Mouse (Mus musculus) lung, postnatal 0 days (tissue): Measurements from ENCODE around the gene Tmem258.
A peak's percentile ranks its signal among the peaks of the same experiment; 100 is the strongest.

Experiments
- CTCF ChIP-seq: IDR thresholded peaks from 2 replicates; pipeline ENCODE4 v1.5.1; 2016; ENCODE audit warnings: antibody characterized with exemption, mild to moderate bottlenecking
- EP300 ChIP-seq: IDR thresholded peaks from 2 replicates; pipeline ENCODE4 v1.6.1; 2016; ENCODE audit warnings: antibody characterized with exemption, mild to moderate bottlenecking, control low read depth

DNA sequence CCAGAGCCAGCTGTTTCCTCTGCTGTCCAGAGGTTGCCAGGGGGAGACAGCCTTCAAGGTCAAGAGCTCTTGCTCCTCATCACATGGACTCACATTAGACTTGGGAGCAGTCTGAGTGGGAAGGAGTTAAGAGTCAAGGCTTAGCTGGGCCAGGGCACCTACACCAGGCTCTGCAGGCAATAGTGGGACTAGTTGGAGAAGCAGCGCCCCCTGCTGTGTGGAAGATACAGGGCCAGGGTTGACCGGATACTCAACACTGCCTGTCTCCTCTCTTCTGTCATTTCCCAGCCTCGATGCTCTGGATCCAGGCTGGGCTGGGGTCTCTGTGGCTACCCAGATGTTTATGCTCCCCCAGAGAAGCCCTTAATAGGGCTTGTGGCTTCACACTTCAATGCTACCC lies 40.4 kb downstream of the Tmem258 start:
- TF ChIP-seq CTCF (peak; percentile 77), EP300 (no peak)
